Mouse (Mus musculus): ENCODE data around the gene Gnai3.

- TF ChIP-seq CTCF (IDR thresholded peaks at IDR 0.05; ENCODE audit: extremely low read depth, insufficient read depth, low read length) (no peak), POLR2A (IDR thresholded peaks at IDR 0.05; ENCODE audit: extremely low read depth, insufficient read depth, low read length) (no peak)
Measured at GRCm38 (mm10) chr3:108092536-108093115, 53.3 kb downstream of the Gnai3 start, which contains the start of gene Gnat2.

Data from cortical plate, adult 2 months (tissue).